Mouse (Mus musculus) lung, embryonic 16.5 days (tissue): ENCODE results near the gene Rag2. TPM values are rescaled to one million over a fixed set of nuclear protein-coding genes. Genes with fewer than 3 reads are reported as not detected.

ENCODE experiments used
- ATAC-seq: fragments of 200-750 bp; cut with Nextera tagmentation; 2 replicates; pipeline ENCODE4 v1.8.0; 2017; ENCODE audit warnings: low read depth, mild to moderate bottlenecking, moderate library complexity
- H3K27ac ChIP-seq: fragments of 300-500 bp; sonication (generic); 2 replicates; pipeline ENCODE4 v1.5.1; 2014; ENCODE audit warnings: mild to moderate bottlenecking, control low read depth, low read length
- H3K27me3 ChIP-seq: fragments of 300-500 bp; sonication (generic); 2 replicates; pipeline ENCODE4 v1.6.1; 2014; ENCODE audit warnings: low read depth, low read length, mixed read lengths; ENCODE audit not compliant: control insufficient read depth, insufficient read depth
- H3K36me3 ChIP-seq: fragments of 300-500 bp; sonication (generic); 2 replicates; pipeline ENCODE4 v1.6.1; 2014; ENCODE audit warnings: low read length; ENCODE audit not compliant: control insufficient read depth, insufficient read depth
- H3K4me1 ChIP-seq: fragments of 300-500 bp; sonication (generic); replicated peaks from 2 replicates; pipeline ENCODE4 v1.6.1; 2014; ENCODE audit warnings: low read length, mixed read lengths; ENCODE audit not compliant: control insufficient read depth, insufficient read depth
- H3K4me2 ChIP-seq: fragments of 300-500 bp; sonication (generic); 2 replicates; pipeline ENCODE4 v1.6.1; 2014; ENCODE audit warnings: low read depth, low read length, control low read depth
- H3K4me3 ChIP-seq: fragments of 300-500 bp; sonication (generic); 2 replicates; pipeline ENCODE4 v1.5.1; 2014; ENCODE audit warnings: mild to moderate bottlenecking, low read length, control low read depth
- H3K9ac ChIP-seq: fragments of 300-500 bp; sonication (generic); 2 replicates; pipeline ENCODE4 v1.6.1; 2014; ENCODE audit warnings: low read length, control low read depth
- H3K9me3 ChIP-seq: fragments of 300-500 bp; sonication (generic); 2 replicates; pipeline ENCODE4 v1.6.1; 2016; ENCODE audit warnings: low read length; ENCODE audit not compliant: control insufficient read depth
- WGBS: fragments of 180-500 bp; shearing (Covaris S2); extraction: QIAGEN DNeasy Blood & Tissue Kit; methylation state at CpG from one replicate; pipeline ENCODE4 v1.1.7; 2014; 5-methylcytosine and 5-hydroxymethylcytosine counted together
- polyA plus RNA-seq: library from polyadenylated mRNA; unstranded; fragments of >200 nt; fragmentation: Nextera tagmentation; extraction: Ambion mirVana; gene quantifications from 2 replicates; pipeline ENCODE4 v1.2.1, GENCODE M21; 2015

The Rag2 gene
- polyA plus RNA-seq, 1 experiment from 2014 or later, result 0.90 TPM

GRCm38 (mm10) chr2:101673547-101673946 lies 49.0 kb downstream of the Rag2 start:
- Histone ChIP-seq H3K36me3 (no peaks in the 10 kb centered on the region), H3K9me3 (no peaks in the 10 kb centered on the region), H3K4me3 (no peak overlapping the region), H3K9ac (no peak overlapping the region), H3K4me2 (no peak overlapping the region), H3K27me3 (no peaks in the 10 kb centered on the region; the same call in 1 of the 2 replicates), H3K27ac (no peak overlapping the region), H3K4me1 (0 out of 2 replicates have a peak, but pooled peaks cover 2% of the 10 kb centered on the region)
- WGBS, result 76% methylated on average over 3 of the region's 3 CpGs
- ATAC-seq, result no peak

GRCm38 (mm10) chr2:101678236-101679021 lies 53.9 kb downstream of the Rag2 start, which contains the start of gene Traf6:
Gene Traf6 (plus strand): TSS chr2:101678429.
- peak within 1 kb of the TSS; percentile 62 for H3K4me2 ChIP-seq
- peak within 1 kb of the TSS; percentile 91 for H3K4me3 ChIP-seq
- no peaks in the 10 kb centered on the region for H3K36me3 ChIP-seq
- H3K9me3 ChIP-seq, result no peaks in the 10 kb centered on the region
- peak within 1 kb of the TSS; percentile 12; the same call in 1 of the 2 replicates for H3K27ac ChIP-seq
- H3K27me3 ChIP-seq, result no peaks in the 10 kb centered on the region; the same call in 1 of the 2 replicates
- WGBS, result under 1% methylated on average over 60 of the region's 68 CpGs
- H3K9ac ChIP-seq, result peak within 1 kb of the TSS; percentile 94
- peaks cover 6% of the 10 kb centered on the region for H3K4me1 ChIP-seq
- peak; percentile 98 for ATAC-seq

DNA sequence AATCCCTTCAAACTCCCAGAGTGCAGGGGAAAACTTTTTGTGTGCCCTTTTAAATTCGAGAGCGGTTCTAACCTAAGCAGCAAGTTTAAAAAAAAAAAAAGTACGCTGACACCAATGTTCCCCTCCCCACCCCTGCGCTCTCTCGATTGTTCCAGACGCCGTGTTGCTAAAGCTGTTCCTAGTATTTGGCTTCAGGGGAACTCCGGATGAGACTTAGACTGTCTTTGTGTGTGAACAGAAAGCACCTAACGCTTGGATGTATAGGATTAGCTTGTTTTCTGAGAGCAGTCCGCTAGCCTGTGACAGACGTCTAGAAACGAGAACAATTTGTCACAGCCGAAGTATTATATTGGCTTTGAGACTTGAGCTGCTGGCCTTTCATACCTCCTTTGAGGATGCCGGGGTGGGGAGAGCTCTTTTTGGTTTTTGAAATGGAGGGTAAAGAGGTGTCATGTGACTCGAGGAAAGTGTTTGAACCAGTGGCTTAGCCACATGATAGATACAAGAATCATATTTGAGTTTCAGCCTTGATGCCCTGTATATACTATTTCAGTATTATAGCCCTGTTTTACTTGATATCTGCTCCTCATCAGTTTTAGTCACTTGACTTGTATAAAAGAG lies 54.8 kb downstream of the Rag2 start:
- H3K27me3 ChIP-seq, result no peaks in the 10 kb centered on the region; the same call in 1 of the 2 replicates
- 4% methylated on average over 15 of the region's 15 CpGs for WGBS
- H3K9ac ChIP-seq, result peak overlapping the region; percentile 94
- peaks cover 6% of the 10 kb centered on the region for H3K4me1 ChIP-seq
- H3K9me3 ChIP-seq, result no peaks in the 10 kb centered on the region
- ATAC-seq, result no peak
- no peaks in the 10 kb centered on the region for H3K36me3 ChIP-seq
- no peak overlapping the region for H3K27ac ChIP-seq
- H3K4me2 ChIP-seq, result peak overlapping the region; percentile 62
- H3K4me3 ChIP-seq, result peak overlapping the region; percentile 91

Other genes with a start within 250 kb of the Rag2 start
- gene Rag1, start 24.8 kb downstream of the Rag2 start, polyA plus RNA-seq, result 1.3 and 3.0 TPM in 2 replicates
- 58.4 and 58.6 TPM in 2 replicates for gene B230118H07Rik, start 24.8 kb downstream of the Rag2 start, polyA plus RNA-seq
- gene Traf6, start 53.7 kb downstream of the Rag2 start, polyA plus RNA-seq, result 9.5 and 10.5 TPM in 2 replicates